Mouse (Mus musculus) spleen, adult 2 months (tissue): ENCODE measurements around the gene Taar8b. TPM values are rescaled to one million over a fixed set of nuclear protein-coding genes. Genes with fewer than 3 reads are reported as not detected.
"Not testable (repeated sequence)": the region's sequence is repeated elsewhere in the genome, so short reads cannot be mapped to it uniquely, and the experiment has no call there.

Experiments used
- DNase-seq, 2 experiments: peaks; one replicate each; pipeline versions ENCODE4 v3.0.0 to v3.0.0-alpha.2; 2012 to 2021; ENCODE audit warnings: low spot score in 2 of 2, low read depth in 1 of 2
- H3K27ac ChIP-seq: fragments of 200-500 bp; 2 replicates; pipeline ENCODE4 v1.5.1; 2012; ENCODE audit warnings: low read length, inconsistent platforms; ENCODE audit not compliant: insufficient read depth
- H3K27me3 ChIP-seq: fragments of 200-500 bp; 2 replicates; pipeline ENCODE4 v1.6.1; 2012; ENCODE audit warnings: mild to moderate bottlenecking, moderate library complexity, low read length, inconsistent platforms; ENCODE audit not compliant: control insufficient read depth, insufficient read depth
- H3K36me3 ChIP-seq: fragments of 200-500 bp; 2 replicates; pipeline ENCODE4 v1.6.1; 2012; ENCODE audit warnings: mild to moderate bottlenecking, low read length, inconsistent platforms; ENCODE audit not compliant: control insufficient read depth, insufficient read depth
- H3K4me1 ChIP-seq: fragments of 200-500 bp; 2 replicates; pipeline ENCODE4 v1.6.1; 2011; ENCODE audit warnings: inconsistent platforms; ENCODE audit not compliant: control insufficient read depth, insufficient read depth, insufficient read length
- H3K4me3 ChIP-seq: fragments of 200-500 bp; 2 replicates; pipeline ENCODE4 v1.5.1; 2011; ENCODE audit warnings: mild to moderate bottlenecking, inconsistent platforms; ENCODE audit not compliant: insufficient read depth, insufficient read length; ENCODE audit errors: extremely low read depth
- CTCF ChIP-seq: fragments of 200-500 bp; IDR thresholded peaks from 2 replicates; pipeline ENCODE4 v1.5.1; 2011; ENCODE audit warnings: mild to moderate bottlenecking, inconsistent platforms; ENCODE audit not compliant: insufficient read depth, insufficient read length, insufficient replicate concordance; ENCODE audit errors: extremely low read depth
- POLR2A ChIP-seq: fragments of 200-500 bp; IDR thresholded peaks from 2 replicates; pipeline ENCODE4 v1.6.1; 2011; ENCODE audit warnings: low read depth, low read length, inconsistent platforms
- WGBS: fragments of 180-500 bp; shearing (Covaris S2); methylation state at CpG from one replicate; pipeline ENCODE4 v1.1.7; 2018; 5-methylcytosine and 5-hydroxymethylcytosine counted together
- polyA plus RNA-seq: library from polyadenylated mRNA; depleted of rRNA; stranded (reverse); fragments of >200 nt; gene quantifications from 2 replicates; pipeline ENCODE4 v1.2.3, GENCODE M21; 2012; rRNA removed

The Taar8b gene
- polyA plus RNA-seq, 1 experiment: 0.75 TPM

DNA sequence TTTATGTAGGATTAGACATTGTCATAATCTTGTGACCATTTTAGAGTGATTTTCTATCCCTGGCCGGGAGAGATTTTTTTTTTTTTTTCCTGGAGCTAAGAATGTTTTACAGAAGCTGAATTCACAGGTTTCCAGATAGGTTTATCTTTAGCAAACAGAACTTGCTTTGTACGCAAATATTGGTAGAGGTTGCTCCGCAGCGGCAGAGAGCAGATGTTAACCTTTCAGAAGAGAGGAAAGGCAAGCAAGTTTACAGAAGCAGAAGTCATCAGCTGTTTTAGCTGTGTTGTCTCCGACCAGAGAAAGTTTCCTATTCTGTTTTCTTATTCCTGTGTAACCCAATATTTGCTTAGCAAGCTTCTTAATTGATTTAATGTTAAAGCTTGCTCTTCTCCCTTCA lies 5.5 kb downstream of the Taar8b start:
- H3K27me3 ChIP-seq: no peaks in the 10 kb centered on the region
- H3K4me3 ChIP-seq: no peak overlapping the region
- no peak overlapping the region for H3K27ac ChIP-seq
- no peak for DNase-seq
- no peaks in the 10 kb centered on the region for H3K36me3 ChIP-seq
- 57% methylated on average over 5 of the region's 5 CpGs for WGBS
- H3K4me1 ChIP-seq: no peaks in the 10 kb centered on the region
- TF ChIP-seq POLR2A (no peak), CTCF (no peak)

DNA sequence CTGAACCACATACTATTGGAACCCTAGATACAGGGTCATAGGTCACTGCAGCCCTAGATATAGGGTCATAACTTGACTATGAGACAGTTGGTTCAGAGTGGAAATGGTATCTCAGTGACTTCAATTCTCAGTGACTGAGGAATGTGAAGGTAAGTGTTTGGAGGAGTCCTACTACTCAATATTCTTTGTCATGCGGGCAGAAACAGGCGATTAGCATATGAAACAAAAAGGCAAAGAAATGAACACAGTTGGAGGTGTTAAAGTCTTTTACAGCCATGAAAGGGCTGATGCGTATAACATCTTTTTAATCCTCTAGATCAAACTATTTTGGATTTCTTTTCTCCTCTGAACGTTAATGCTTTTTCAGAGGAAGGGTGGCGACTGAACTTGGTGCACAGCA lies 6.2 kb downstream of the Taar8b start:
- TF ChIP-seq POLR2A: no peak
- TF ChIP-seq CTCF: no peak
- no peak overlapping the region for H3K27ac ChIP-seq

DNA sequence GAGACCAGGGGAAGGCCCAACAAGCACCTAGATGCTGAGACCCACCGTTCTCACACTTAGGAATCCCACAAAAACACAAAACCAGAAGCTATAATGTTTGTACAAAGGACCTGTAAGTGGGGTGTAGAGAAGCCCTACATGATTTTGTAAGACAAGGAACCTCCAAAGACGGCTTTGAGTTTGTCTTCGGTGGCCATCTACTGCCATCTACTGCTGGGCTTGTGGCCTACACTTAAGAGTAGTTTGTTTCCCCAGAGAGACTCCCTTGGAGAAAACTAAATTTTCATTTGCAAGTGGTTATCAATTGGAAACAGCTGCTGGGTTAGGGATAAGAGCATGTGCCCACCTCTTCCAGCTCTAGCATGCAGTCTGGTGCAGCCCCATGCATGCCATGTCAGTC lies 11.9 kb downstream of the Taar8b start:
- peak in 1 of 2 experiments; percentile 4 for DNase-seq
- TF ChIP-seq POLR2A (no peak), CTCF (no peak)

More for the DNA sequence above, 6.2 kb downstream of the Taar8b start:
- Histone ChIP-seq H3K27me3 (no peaks in the 10 kb centered on the region), H3K4me3 (no peak overlapping the region), H3K36me3 (no peaks in the 10 kb centered on the region), H3K4me1 (no peaks in the 10 kb centered on the region)
- 90% methylated on average over 5 of the region's 5 CpGs for WGBS
- no peak for DNase-seq

DNA sequence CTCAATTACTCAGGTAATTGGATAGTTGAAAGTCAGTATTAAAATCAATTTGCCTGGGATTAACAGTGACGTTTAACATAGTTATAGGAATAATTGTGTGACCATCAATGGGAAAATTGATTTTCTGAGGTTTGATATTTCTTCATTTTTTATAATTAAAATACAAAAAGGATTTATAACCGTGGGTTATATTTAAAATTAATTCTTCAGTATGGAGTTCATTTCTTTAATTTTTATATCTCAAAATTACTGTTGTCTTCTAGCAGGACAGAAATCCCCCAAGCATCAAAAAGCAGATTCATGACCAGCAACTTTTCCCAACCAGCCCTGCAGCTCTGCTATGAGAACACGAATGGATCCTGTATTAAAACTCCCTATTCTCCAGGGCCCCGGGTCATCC lies 15.9 kb downstream of the Taar8b start, which contains the start of gene Taar8a:
Taar8a (plus strand) TSS at position 301 of the 400 bp plus-strand sequence.
- not testable (repeated sequence) for H3K27me3 ChIP-seq, H3K36me3 ChIP-seq, H3K27ac ChIP-seq, H3K4me3 ChIP-seq, H3K4me1 ChIP-seq, DNase-seq
- 87% methylated on average over 2 of the region's 4 CpGs for WGBS

More for the DNA sequence above, 11.9 kb downstream of the Taar8b start:
- Histone ChIP-seq H3K27me3 (no peaks in the 10 kb centered on the region), H3K4me3 (no peak overlapping the region), H3K27ac (no peak overlapping the region), H3K4me1 (no peaks in the 10 kb centered on the region), H3K36me3 (no peaks in the 10 kb centered on the region)
- WGBS: 32% methylated on average over 3 of the region's 3 CpGs

DNA sequence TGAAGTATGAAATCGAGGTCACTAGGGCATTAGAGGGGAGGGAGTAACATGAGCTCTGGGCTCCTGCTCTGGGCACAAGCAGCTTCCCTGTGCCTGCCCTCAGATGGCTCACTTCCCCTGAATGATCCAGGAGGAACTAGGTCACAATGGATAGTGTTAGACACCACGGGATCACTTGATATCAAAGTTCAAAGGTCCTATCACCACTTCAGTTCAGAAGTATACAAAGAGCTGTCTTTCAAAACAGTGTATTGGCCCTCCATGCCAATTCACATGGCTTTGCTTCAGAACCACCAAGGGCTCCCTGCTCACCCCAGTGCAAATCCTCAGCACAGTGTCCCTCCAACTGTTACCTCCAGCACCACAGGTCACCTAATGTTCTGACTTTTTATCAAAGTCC lies 17.3 kb downstream of the Taar8b start:
- not testable (repeated sequence) for H3K36me3 ChIP-seq, DNase-seq, H3K4me1 ChIP-seq, H3K27me3 ChIP-seq, H3K27ac ChIP-seq, H3K4me3 ChIP-seq
- 53% methylated on average over 2 of the region's 2 CpGs for WGBS

DNA sequence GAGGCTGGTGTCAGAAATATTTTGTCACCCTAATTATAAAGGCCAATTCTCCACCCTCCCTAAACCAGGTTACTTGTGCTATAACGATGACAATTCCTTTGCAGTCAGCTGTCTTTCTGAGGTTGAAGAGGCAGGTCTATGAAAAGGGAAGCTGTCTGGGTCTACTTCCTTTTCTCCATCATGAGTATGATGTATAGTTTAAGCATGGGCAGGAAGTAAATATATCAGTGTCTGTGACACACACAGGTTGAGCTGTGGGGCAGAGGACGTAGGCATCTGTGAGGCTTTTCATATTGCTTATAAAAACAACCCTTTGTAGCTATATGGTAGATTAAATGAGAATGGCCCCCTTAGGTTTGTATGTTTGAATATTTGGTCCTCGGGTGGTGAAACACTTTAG lies 33.1 kb downstream of the Taar8b start:
- H3K4me3 ChIP-seq: no peak overlapping the region
- no peak overlapping the region for H3K27ac ChIP-seq
- WGBS: 31% methylated on average over 3 of the region's 3 CpGs
- H3K4me1 ChIP-seq: no peaks in the 10 kb centered on the region
- TF ChIP-seq CTCF (no peak), POLR2A (no peak)
- no peaks in the 10 kb centered on the region for H3K36me3 ChIP-seq
- DNase-seq: no peak
- no peaks in the 10 kb centered on the region for H3K27me3 ChIP-seq

DNA sequence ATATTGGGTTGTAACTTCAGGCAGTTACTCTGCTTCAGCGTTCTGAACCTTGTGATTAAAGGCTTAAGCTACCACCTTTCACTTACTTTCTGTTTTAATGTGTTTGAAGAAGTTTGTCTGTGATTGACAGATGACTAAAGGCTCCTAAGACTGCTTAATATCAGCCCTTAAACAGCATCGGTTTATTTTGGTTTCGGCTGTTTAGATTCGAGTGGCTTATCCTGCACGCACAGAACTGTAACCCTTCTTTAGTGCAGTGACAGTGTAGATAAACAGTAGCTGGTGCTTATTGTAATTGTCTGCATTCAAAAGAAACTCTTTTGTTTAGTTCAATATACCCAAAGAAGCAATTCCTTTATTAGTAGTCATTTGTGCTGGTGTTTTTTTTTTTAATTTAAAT lies 40.1 kb downstream of the Taar8b start:
- WGBS: 76% methylated on average over 5 of the region's 5 CpGs
- H3K4me1 ChIP-seq: no peaks in the 10 kb centered on the region
- DNase-seq: no peak

DNA sequence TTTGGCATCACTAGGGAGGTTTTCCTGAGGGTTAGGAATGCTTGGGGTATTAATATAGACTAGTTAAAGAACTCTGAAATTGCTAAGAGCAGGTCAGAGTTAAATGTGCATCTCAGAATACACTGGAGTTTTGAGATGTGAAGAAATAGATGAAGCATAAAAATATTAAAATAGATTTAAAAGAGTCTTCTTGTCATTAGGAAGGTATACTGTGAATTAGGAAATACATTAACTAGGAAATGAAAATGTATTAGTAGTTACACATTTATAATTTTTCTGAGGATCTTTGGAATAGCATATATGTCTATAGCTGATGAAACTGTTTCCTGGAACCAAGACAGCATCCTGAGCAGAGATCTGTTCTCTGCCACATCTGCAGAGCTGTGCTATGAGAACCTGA lies 42.9 kb downstream of the Taar8b start, which contains the start of gene Taar7f:
Taar7f (plus strand) TSS at position 301 of the 400 bp plus-strand sequence.
- Histone ChIP-seq H3K27me3 (no peaks in the 10 kb centered on the region), H3K27ac (no peak within 1 kb of the TSS), H3K36me3 (no peaks in the 10 kb centered on the region), H3K4me3 (no peak within 1 kb of the TSS), H3K4me1 (no peaks in the 10 kb centered on the region)
- TF ChIP-seq POLR2A: no peak
- no peak for TF ChIP-seq CTCF
- DNase-seq: no peak

More for the DNA sequence above, 40.1 kb downstream of the Taar8b start:
- H3K4me3 ChIP-seq: no peak overlapping the region
- TF ChIP-seq POLR2A (no peak), CTCF (no peak)
- H3K36me3 ChIP-seq: no peaks in the 10 kb centered on the region
- no peak overlapping the region for H3K27ac ChIP-seq
- no peaks in the 10 kb centered on the region for H3K27me3 ChIP-seq

Other genes starting within 250 kb of the Taar8b start
- 1.8 and 2.2 TPM in 2 replicates for gene Vnn3, start 240.8 kb downstream of the Taar8b start, polyA plus RNA-seq
- gene Vnn1, start 197.6 kb downstream of the Taar8b start, polyA plus RNA-seq: 0.08 and 0.20 TPM in 2 replicates
- gene Taar1, start 171.9 kb downstream of the Taar8b start, polyA plus RNA-seq: not detected in 2 replicates
- not detected in 2 replicates for gene Taar2, start 153.7 kb downstream of the Taar8b start, polyA plus RNA-seq
- gene Taar3, start 142.7 kb downstream of the Taar8b start, polyA plus RNA-seq: not detected in 2 replicates
- not detected in 2 replicates for gene Taar4, start 131.8 kb downstream of the Taar8b start, polyA plus RNA-seq
- gene Taar5, start 121.6 kb downstream of the Taar8b start, polyA plus RNA-seq: not detected in 2 replicates
- not detected in 2 replicates for gene Taar6, start 106.6 kb downstream of the Taar8b start, polyA plus RNA-seq
- gene Taar7a, start 98.8 kb downstream of the Taar8b start, polyA plus RNA-seq: not detected in 2 replicates
- not detected in 2 replicates for gene Taar7b, start 92.4 kb downstream of the Taar8b start, polyA plus RNA-seq
- gene Taar7d, start 65.1 kb downstream of the Taar8b start, polyA plus RNA-seq: not detected in 2 replicates
- gene Taar7e, start 54.7 kb downstream of the Taar8b start, polyA plus RNA-seq: not detected in 2 replicates
- not detected in 2 replicates for gene Taar7f, start 42.8 kb downstream of the Taar8b start, polyA plus RNA-seq
- not detected in 2 replicates for gene Taar8a, start 15.8 kb downstream of the Taar8b start, polyA plus RNA-seq
- 0.15 and 0.25 TPM in 2 replicates for gene Taar8c, start 9.6 kb upstream of the Taar8b start, polyA plus RNA-seq
- 0.07 TPM in 1 of 2 replicates, not detected in the other for gene Taar9, start 17.2 kb upstream of the Taar8b start, polyA plus RNA-seq
- 57.6 and 61.7 TPM in 2 replicates for gene Stx7, start 57.0 kb upstream of the Taar8b start, polyA plus RNA-seq
- 0.06 and 0.15 TPM in 2 replicates for gene Moxd1, start 131.2 kb upstream of the Taar8b start, polyA plus RNA-seq